Mouse (Mus musculus) olfactory bulb, adult 2 months (tissue): ENCODE data around the gene Lonrf2.

ENCODE experiments used
- CTCF ChIP-seq: fragments of 200-500 bp; IDR thresholded peaks from 2 replicates; pipeline ENCODE4 v1.5.1; 2012; ENCODE audit warnings: low read depth, mild to moderate bottlenecking, low read length, moderate library complexity; ENCODE audit not compliant: insufficient read depth
- POLR2A ChIP-seq: fragments of 200-500 bp; IDR thresholded peaks from 2 replicates; pipeline ENCODE4 v1.6.1; 2012; ENCODE audit warnings: mild to moderate bottlenecking, low read depth, low read length, moderate library complexity; ENCODE audit not compliant: insufficient read depth

- no peak for TF ChIP-seq CTCF
- TF ChIP-seq POLR2A = no peak
These were observed 47.6 kb downstream of the Lonrf2 start for GRCm38 (mm10) chr1:38788904-38789303.
